8 mouse cellular contexts compared by ENCODE assay signal in genomic region chr7:115217255-115217654, GRCm38 (mm10).
DNase-seq lines count a peak whose midpoint lies in the region; ATAC-seq and TF ChIP-seq lines count a peak whose summit lies in the region.

No protein-coding gene starts in this region.

- H3K4me3 ChIP-seq in CH12.LX (replicated peaks in 1 of 3; ENCODE audit: low read depth in 2 of 3, low read length in 2 of 3, poor library complexity in 1 of 3), result no peak overlapping the region
- H3K4me3 ChIP-seq in forebrain, postnatal 0 days (ENCODE audit: low read depth, low read length), result peak overlapping the region; percentile 27
- H3K4me3 ChIP-seq in limb, embryonic 10.5 days, result peak overlapping the region; percentile 49
- H3K4me3 ChIP-seq in olfactory bulb, adult 2 months (ENCODE audit: insufficient read depth, low read depth, low read length), result peak overlapping the region; percentile 15; the same call in 1 of the 2 replicates

- TF ChIP-seq POLR2A in CH12.LX (IDR thresholded peaks at IDR 0.05; ENCODE audit: low read depth, low read length), result no peak
- TF ChIP-seq POLR2A in olfactory bulb, adult 2 months (IDR thresholded peaks at IDR 0.05; ENCODE audit: insufficient read depth, low read depth, low read length), result no peak

- in situ Hi-C loops in CH12.LX (cut with MboI; ENCODE audit: low pct_ligation_motif_present, low pct_unique_long_range_greater_than_20kb, low sequenced_read_pairs), result loop anchor here (25.0 kb wide), 1 partner anchor 820 kb away; the partner anchor contains the start of genes 1110004F10Rik and Sox6

- TF ChIP-seq CTCF in CH12.LX (conservative IDR thresholded peaks at IDR 0.05 in 1 of 2, IDR thresholded peaks at IDR 0.05 in 1 of 2; ENCODE audit: low read depth in 2 of 2, low read length in 2 of 2), result no peak
- no peak for TF ChIP-seq CTCF in forebrain, postnatal 0 days (IDR thresholded peaks at IDR 0.05; ENCODE audit: low read depth)
- TF ChIP-seq CTCF in olfactory bulb, adult 2 months (IDR thresholded peaks at IDR 0.05; ENCODE audit: insufficient read depth, low read depth, low read length), result no peak

- H3K79me2 ChIP-seq in CH12.LX (replicated peaks; ENCODE audit: control insufficient read depth, extremely low read depth, insufficient read depth, poor library complexity, severe bottlenecking), result no peaks in the 10 kb centered on the region

- peaks cover 3 to 24% of the 10 kb centered on the region in 2 experiments for H3K4me1 ChIP-seq in CH12.LX (ENCODE audit: control insufficient read depth in 1 of 2, insufficient read depth in 2 of 2)
- peaks cover 7% of the 10 kb centered on the region; the same call in 1 of the 2 replicates for H3K4me1 ChIP-seq in forebrain, postnatal 0 days (ENCODE audit: insufficient read depth)
- H3K4me1 ChIP-seq in limb, embryonic 10.5 days, result peaks cover 21% of the 10 kb centered on the region
- H3K4me1 ChIP-seq in olfactory bulb, adult 2 months (ENCODE audit: control insufficient read depth, insufficient read depth, low read length), result peaks cover 3% of the 10 kb centered on the region; the same call in 1 of the 2 replicates

- TF ChIP-seq EP300 in CH12.LX (IDR thresholded peaks at IDR 0.05; ENCODE audit: low read length), result no peak

- no peak overlapping the region for H3K27ac ChIP-seq in CH12.LX (ENCODE audit: insufficient read depth, low read depth)
- H3K27ac ChIP-seq in forebrain, postnatal 0 days (ENCODE audit: low read depth, low read length), result no peak overlapping the region
- H3K27ac ChIP-seq in limb, embryonic 10.5 days, result peak overlapping the region; percentile 82
- no peak overlapping the region for H3K27ac ChIP-seq in olfactory bulb, adult 2 months (ENCODE audit: insufficient read depth, low read depth, low read length)

- no peaks in the 10 kb centered on the region for H3K36me3 ChIP-seq in CH12.LX (replicated peaks in 1 of 2; ENCODE audit: control insufficient read depth in 1 of 2, insufficient read depth in 1 of 2, low read length in 1 of 2)
- no peaks in the 10 kb centered on the region for H3K36me3 ChIP-seq in forebrain, postnatal 0 days (ENCODE audit: insufficient read depth)
- H3K36me3 ChIP-seq in limb, embryonic 10.5 days, result no peaks in the 10 kb centered on the region

- dilution Hi-C loops in CH12.LX (cut with MboI; ENCODE audit: extremely low pct_ligation_motif_present, extremely low pct_unique_long_range_greater_than_20kb, low sequenced_read_pairs), result no loop called here

- H3K9ac ChIP-seq in CH12.LX (ENCODE audit: insufficient read depth, low read depth), result no peak overlapping the region
- H3K9ac ChIP-seq in forebrain, postnatal 0 days, result no peak overlapping the region; the same call in 1 of the 2 replicates

- 0 out of 2 replicates have a peak, but pooled peaks have one; percentile 4 for ATAC-seq in forebrain, postnatal 0 days

- peak; percentile 26 to 32 for DNase-seq in cerebellum, postnatal 10 days
- DNase-seq in cerebellum, adult 11-12 months, result no peak
- no peak for DNase-seq in CH12.LX (ENCODE audit: extremely low read depth)
- DNase-seq in forebrain, postnatal 0 days, result no peak
- DNase-seq in limb, embryonic 10.5 days (ENCODE audit: low spot score), result peak; percentile 40
- no peak for DNase-seq in spleen, adult 18-20 months
- no peak for DNase-seq in right cerebral cortex, adult 18-20 months

- no peaks in the 10 kb centered on the region for H3K27me3 ChIP-seq in CH12.LX (replicated peaks)
- 0 out of 2 replicates have a peak, but pooled peaks cover 5% of the 10 kb centered on the region for H3K27me3 ChIP-seq in forebrain, postnatal 0 days (ENCODE audit: insufficient read depth, low read length)
- H3K27me3 ChIP-seq in limb, embryonic 10.5 days (ENCODE audit: low read depth, poor library complexity, severe bottlenecking), result peaks cover 35% of the 10 kb centered on the region

- no peak for TF ChIP-seq RAD21 in CH12.LX (IDR thresholded peaks at IDR 0.05; ENCODE audit: low read depth, low read length)

- no peaks in the 10 kb centered on the region for H3K9me3 ChIP-seq in CH12.LX (replicated peaks; ENCODE audit: low read length)
- H3K9me3 ChIP-seq in forebrain, postnatal 0 days (ENCODE audit: low read length), result no peaks in the 10 kb centered on the region
- no peaks in the 10 kb centered on the region for H3K9me3 ChIP-seq in limb, embryonic 10.5 days (replicated peaks)

- WGBS in forebrain, postnatal 0 days, result 6% methylated on average over 5 of the region's 5 CpGs
- 1% methylated on average over 5 of the region's 5 CpGs for WGBS in limb, embryonic 10.5 days
- WGBS in olfactory bulb, adult 2 months, result 18% methylated on average over 5 of the region's 5 CpGs

- peak overlapping the region; percentile 67 for H3K4me2 ChIP-seq in CH12.LX (ENCODE audit: insufficient read depth, low read depth, poor library complexity, severe bottlenecking)
- peak overlapping the region; percentile 56 for H3K4me2 ChIP-seq in forebrain, postnatal 0 days (ENCODE audit: low read depth)

TF ChIP-seq in CH12.LX, 34 proteins besides CTCF, POLR2A, EP300 and RAD21:
- no peak for TF ChIP-seq NRF1 (IDR thresholded peaks at IDR 0.05; ENCODE audit: low read depth, low read length)
- no peak for TF ChIP-seq GABPA (IDR thresholded peaks at IDR 0.05; ENCODE audit: insufficient replicate concordance, low read depth, low read length)
- TF ChIP-seq BHLHE40 (IDR thresholded peaks at IDR 0.05; ENCODE audit: low read depth, low read length), result no peak
- no peak for TF ChIP-seq ZNF384 (IDR thresholded peaks at IDR 0.05; ENCODE audit: low read depth, low read length)
- TF ChIP-seq POLR2AphosphoS2 (IDR thresholded peaks at IDR 0.05; ENCODE audit: low read depth, low read length), result no peak
- no peak for TF ChIP-seq HCFC1 (IDR thresholded peaks at IDR 0.05; ENCODE audit: low read depth, low read length)
- TF ChIP-seq USF2 (conservative IDR thresholded peaks at IDR 0.05; ENCODE audit: low read depth, low read length), result no peak

Comparison
In these comparisons a context has a peak if more than half of its experiments do, and no peak if none do; other contexts are left out.
1. DNase-seq: peak in cerebellum, postnatal 10 days (2 of 2) and limb, embryonic 10.5 days (single experiment); none in cerebellum, adult 11-12 months (single experiment), CH12.LX (single experiment), forebrain, postnatal 0 days (single experiment), spleen, adult 18-20 months (0 of 2) and right cerebral cortex, adult 18-20 months (single experiment).
2. H3K4me3 ChIP-seq: peak in forebrain, postnatal 0 days (single experiment), limb, embryonic 10.5 days (single experiment) and olfactory bulb, adult 2 months (single experiment); none in CH12.LX (0 of 3).